Mouse (Mus musculus) thymus, adult 2 months (tissue): Measurements from ENCODE around the gene Cyp2t4.

ENCODE experiments used
- CTCF ChIP-seq: fragments of 200-500 bp; IDR thresholded peaks from 2 replicates; pipeline ENCODE4 v1.5.1; 2012; ENCODE audit warnings: mild to moderate bottlenecking, control low read depth, low read length, moderate library complexity, borderline replicate concordance; ENCODE audit not compliant: control insufficient read depth, poor library complexity, insufficient read depth; ENCODE audit errors: extremely low read depth
- POLR2A ChIP-seq: fragments of 200-500 bp; IDR thresholded peaks from 2 replicates; pipeline ENCODE4 v1.6.1; 2012; ENCODE audit warnings: mild to moderate bottlenecking, low read length, control low read depth, moderate library complexity; ENCODE audit not compliant: control insufficient read depth, poor library complexity, insufficient read depth; ENCODE audit errors: extremely low read depth

DNA sequence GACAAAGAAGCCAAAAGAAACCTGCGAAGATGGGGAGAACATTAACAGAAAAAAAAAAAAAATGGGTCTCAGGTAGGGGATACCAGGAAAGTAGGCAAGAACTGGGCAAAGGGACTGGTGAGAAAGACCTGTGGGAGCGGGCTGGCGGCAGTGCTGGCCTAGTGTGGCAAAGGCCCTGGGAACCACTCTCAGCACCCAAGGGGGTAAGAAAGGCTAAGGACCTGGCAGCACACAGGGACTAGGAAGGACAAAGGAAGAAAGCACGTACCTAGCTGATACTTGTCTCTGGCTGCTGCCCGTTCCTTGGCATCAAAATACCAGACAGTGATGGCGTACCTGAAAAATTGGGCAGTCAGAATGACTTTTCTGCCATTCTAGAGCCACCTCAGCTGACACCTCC lies 5.7 kb downstream of the Cyp2t4 start:
- TF ChIP-seq CTCF (no peak), POLR2A (no peak)
